In genomic region chr10:60373543-60373936, GRCm38 (mm10) we compare ENCODE assay signal across 13 mouse cellular contexts. TPM values are rescaled to one million over a fixed set of nuclear protein-coding genes. Genes with fewer than 3 reads are reported as not detected.
A peak's percentile ranks its signal among the peaks of the same experiment; 100 is the strongest.
DNase-seq lines count a peak whose midpoint lies in the region; ATAC-seq lines count a peak whose summit lies in the region.
"Had no signal": no experiment of that assay in that cellular context is flagged by ENCODE, and none has a peak within 500 bp of the region (broad histone marks: within the 10 kb centered on the region; RNA-seq: fewer than 3 reads in every experiment).

No protein-coding gene starts in this region.

- H3K4me2 ChIP-seq in heart, embryonic 13.5 days: no peak overlapping the region
- H3K4me2 ChIP-seq in liver, embryonic 16.5 days (ENCODE audit: low read depth, low read length): no peak overlapping the region
- H3K4me2 ChIP-seq: hindbrain, embryonic 14.5 days; liver, embryonic 15.5 days had no signal

- H3K36me3 ChIP-seq in heart, embryonic 13.5 days: no peaks in the 10 kb centered on the region
- H3K36me3 ChIP-seq in liver, embryonic 16.5 days (ENCODE audit: control insufficient read depth, insufficient read depth): no peaks in the 10 kb centered on the region

- WGBS in heart, embryonic 13.5 days: 41% methylated on average over 6 of the region's 6 CpGs
- 34% methylated on average over 6 of the region's 6 CpGs for WGBS in liver, embryonic 16.5 days (ENCODE audit: insufficient replicate concordance)

- no peak overlapping the region for H3K4me3 ChIP-seq in heart, embryonic 13.5 days
- H3K4me3 ChIP-seq in liver, embryonic 16.5 days (ENCODE audit: low read depth, low read length): no peak overlapping the region
- no peak overlapping the region for H3K4me3 ChIP-seq in brown adipose tissue, adult 24 weeks (ENCODE audit: insufficient read depth, low read depth, low read length)
- H3K4me3 ChIP-seq: liver, embryonic 15.5 days had no signal

- no peaks in the 10 kb centered on the region for H3K9me3 ChIP-seq in heart, embryonic 13.5 days
- no peaks in the 10 kb centered on the region for H3K9me3 ChIP-seq in liver, embryonic 16.5 days (replicated peaks; ENCODE audit: control insufficient read depth, low read length)
- H3K9me3 ChIP-seq: liver, embryonic 15.5 days had no signal

- H3K4me1 ChIP-seq in heart, embryonic 13.5 days: peaks cover 20% of the 10 kb centered on the region
- no peaks in the 10 kb centered on the region; the same call in 1 of the 2 replicates for H3K4me1 ChIP-seq in liver, embryonic 16.5 days (ENCODE audit: control insufficient read depth, low read depth, low read length)
- H3K4me1 ChIP-seq in brown adipose tissue, adult 24 weeks (ENCODE audit: control insufficient read depth, insufficient read depth, insufficient read length, low read length): peaks cover 50% of the 10 kb centered on the region

- H3K27ac ChIP-seq in heart, embryonic 13.5 days (replicated peaks): peak overlapping the region; percentile 53; the same call in 1 of the 2 replicates
- H3K27ac ChIP-seq in liver, embryonic 16.5 days (ENCODE audit: low read length): no peak overlapping the region
- H3K27ac ChIP-seq in brown adipose tissue, adult 24 weeks (replicated peaks; ENCODE audit: low read depth, low read length): peak overlapping the region; percentile 54
- H3K27ac ChIP-seq: hindbrain, embryonic 14.5 days; liver, embryonic 15.5 days had no signal

- H3K27me3 ChIP-seq in heart, embryonic 13.5 days (replicated peaks): no peaks in the 10 kb centered on the region; the same call in 1 of the 2 replicates
- H3K27me3 ChIP-seq in liver, embryonic 16.5 days (ENCODE audit: control insufficient read depth, insufficient read depth, low read depth, low read length): no peaks in the 10 kb centered on the region
- H3K27me3 ChIP-seq: liver, embryonic 15.5 days had no signal

- H3K9ac ChIP-seq in heart, embryonic 13.5 days: peak overlapping the region; percentile 24; the same call in 1 of the 2 replicates
- H3K9ac ChIP-seq in liver, embryonic 16.5 days (ENCODE audit: low read depth, low read length): no peak overlapping the region
- H3K9ac ChIP-seq: hindbrain, embryonic 14.5 days; liver, embryonic 15.5 days had no signal

- no peak for ATAC-seq in heart, embryonic 13.5 days (ENCODE audit: extremely low read depth, insufficient number of reproducible peaks, low FRiP score, low TSS enrichment)
- 0 out of 2 replicates have a peak, but pooled peaks have one; percentile 9 for ATAC-seq in liver, embryonic 16.5 days (ENCODE audit: low read depth)

- no peak for DNase-seq in heart, adult 8-10 months (ENCODE audit: low spot score)
- no peak for DNase-seq in liver
- DNase-seq in forelimb bud, embryonic 11.5 days (ENCODE audit: low read depth, low spot score): peak; percentile 53
- no peak for DNase-seq in left cerebral cortex, adult 11 months (ENCODE audit: low spot score)
- DNase-seq in left cerebral cortex, adult 8-10 months (ENCODE audit: low spot score in 2 of 2): no peak
- DNase-seq: cerebellum, postnatal 14 days; thymus, adult 18-20 months had no signal

RNA-seq across cellular contexts. Expression of gene Gm17455, which starts 26.0 kb away (rescaled TPM):
- 0.62 TPM in 1 of 2 replicates, not detected in the other for polyA plus RNA-seq in heart, embryonic 13.5 days (2015; fragmentation: Nextera tagmentation; extraction: Ambion mirVana)
- not detected for total RNA-seq in heart, adult 8-10 months (2022)
- not detected in 2 replicates for polyA plus RNA-seq in liver, embryonic 16.5 days (2015; fragmentation: Nextera tagmentation; extraction: Ambion mirVana)
- not detected in 2 replicates for polyA plus RNA-seq in brown adipose tissue, adult 24 weeks (2012; ENCODE audit: insufficient read depth, insufficient read length, missing spikeins)
- total RNA-seq in left cerebral cortex, adult 8-10 months (2022): 1 to 10 TPM in 1 of 4 experiments, under 1 TPM in 1, not detected in 2; 0.75 to 1.7 TPM
- total RNA-seq: monocyte, adult 5-6 weeks had no signal

RNA-seq across cellular contexts. Expression of gene Vsir, which starts 26.9 kb away (rescaled TPM):
- 2.4 and 3.2 TPM in 2 replicates for polyA plus RNA-seq in heart, embryonic 13.5 days (2015; fragmentation: Nextera tagmentation; extraction: Ambion mirVana)
- 10 to 100 TPM; 11.2 to 19.9 (median 15.0) TPM for total RNA-seq in heart, adult 8-10 months (2022)
- 11.9 and 12.4 TPM in 2 replicates for polyA plus RNA-seq in liver, embryonic 16.5 days (2015; fragmentation: Nextera tagmentation; extraction: Ambion mirVana)
- 14.7 and 16.0 TPM in 2 replicates for polyA plus RNA-seq in brown adipose tissue, adult 24 weeks (2012; ENCODE audit: insufficient read depth, insufficient read length, missing spikeins)
- total RNA-seq in left cerebral cortex, adult 8-10 months (2022): 10 to 100 TPM; 20.2 to 54.7 (median 33.7) TPM
